Mouse (Mus musculus) heart, adult 2 months (tissue): Measurements from ENCODE around the gene Acsf3. TPM values are rescaled to one million over a fixed set of nuclear protein-coding genes. Genes with fewer than 3 reads are reported as not detected.

Experiments
- DNase-seq, 2 experiments: peaks; one replicate each; pipeline ENCODE4 v3.0.0; 2021
- H3K27ac ChIP-seq: fragments of 200-600 bp; 2 replicates; pipeline ENCODE4 v1.8.1; 2022
- H3K27me3 ChIP-seq: fragments of 200-500 bp; 2 replicates; pipeline ENCODE4 v1.6.1; 2012; ENCODE audit warnings: mild to moderate bottlenecking, low read length, inconsistent platforms, mixed read lengths; ENCODE audit not compliant: control insufficient read depth, insufficient read depth
- H3K36me3 ChIP-seq: fragments of 200-500 bp; 2 replicates; pipeline ENCODE4 v1.6.1; 2012; ENCODE audit warnings: low read length, inconsistent platforms; ENCODE audit not compliant: control insufficient read depth, insufficient read depth
- H3K4me1 ChIP-seq: fragments of 200-500 bp; 2 replicates; pipeline ENCODE4 v1.6.1; 2011; ENCODE audit warnings: low read length; ENCODE audit not compliant: control insufficient read depth, insufficient read depth
- H3K4me3 ChIP-seq: fragments of 200-600 bp; 2 replicates; pipeline ENCODE4 v1.8.1; 2022
- H3K79me2 ChIP-seq: fragments of 200-500 bp; replicated peaks from 2 replicates; pipeline ENCODE4 v1.6.1; 2012; ENCODE audit warnings: mild to moderate bottlenecking, inconsistent platforms, low read length, moderate library complexity, mixed read lengths; ENCODE audit not compliant: control insufficient read depth, insufficient read depth
- H3K9ac ChIP-seq: fragments of 200-500 bp; 2 replicates; pipeline ENCODE4 v1.6.1; 2012; ENCODE audit warnings: low read depth, mild to moderate bottlenecking, control low read depth, inconsistent platforms, low read length, mixed read lengths
- CTCF ChIP-seq: fragments of 200-600 bp; IDR thresholded peaks from 2 replicates; pipeline ENCODE4 v1.8.1; 2022; ENCODE audit warnings: antibody characterized with exemption, mild to moderate bottlenecking, moderate library complexity
- EP300 ChIP-seq: fragments of 200-500 bp; IDR thresholded peaks from 2 replicates; pipeline ENCODE4 v1.6.1; 2011; ENCODE audit warnings: low read depth, low read length, control low read depth; ENCODE audit not compliant: insufficient read depth
- POLR2A ChIP-seq: fragments of 200-500 bp; IDR thresholded peaks from 2 replicates; pipeline ENCODE4 v1.6.1; 2011; ENCODE audit warnings: mild to moderate bottlenecking, low read depth, low read length, control low read depth; ENCODE audit not compliant: insufficient read depth
- WGBS: fragments of 180-500 bp; shearing (Covaris S2); methylation state at CpG from one replicate; pipeline ENCODE4 v1.1.7; 2018; 5-methylcytosine and 5-hydroxymethylcytosine counted together
- intact Hi-C: fragments of 180-260 bp; cut with DNase I; formaldehyde crosslinking; loops from one replicate; pipeline ENCODE4 v1.15.1; 2025
- polyA plus RNA-seq: library from polyadenylated mRNA; depleted of rRNA; stranded (reverse); fragments of >200 nt; gene quantifications from 2 replicates; pipeline ENCODE4 v1.2.3, GENCODE M21; 2012
- total RNA-seq, 2 experiments: library from RNA; stranded (reverse); gene quantifications; 2 replicates each; pipeline ENCODE4 v1.2.3; 2021

The Acsf3 gene
- total and polyA plus RNA-seq, 3 experiments: 25.1 to 29.6 (median 25.6) TPM

DNA sequence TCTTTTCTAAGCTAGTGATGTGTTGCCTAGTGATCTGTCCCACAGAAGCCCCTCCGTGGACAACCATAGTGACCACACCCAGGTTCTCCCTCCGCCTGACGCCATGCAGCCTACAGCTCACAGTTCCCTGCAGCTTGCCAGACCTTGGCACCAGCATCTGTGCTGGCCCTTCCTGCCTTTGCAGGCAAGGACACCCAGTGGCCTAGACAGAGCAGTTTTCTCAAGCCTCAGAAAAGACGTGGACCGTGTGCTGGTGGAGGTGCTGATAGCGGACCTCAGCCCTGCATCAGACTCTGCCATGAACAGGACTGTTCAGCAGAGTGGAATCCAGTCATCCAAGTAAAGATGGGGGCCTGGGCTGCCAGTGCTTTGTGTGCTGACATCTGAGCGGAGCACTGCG lies 35.1 kb downstream of the Acsf3 start:
- no peaks in the 10 kb centered on the region for H3K4me1 ChIP-seq
- intact Hi-C loops: loop anchor here (5.0 kb wide), 2 partner anchors 133 to 193 kb away; no protein-coding TSS in a partner anchor
- H3K27ac ChIP-seq: no peak overlapping the region
- H3K4me3 ChIP-seq: no peak overlapping the region
- no peak overlapping the region for H3K9ac ChIP-seq
- H3K36me3 ChIP-seq: no peaks in the 10 kb centered on the region
- no peaks in the 10 kb centered on the region for H3K27me3 ChIP-seq
- DNase-seq: no peak
- H3K79me2 ChIP-seq: no peaks in the 10 kb centered on the region
- TF ChIP-seq POLR2A: no peak
- peak; percentile 16 for TF ChIP-seq CTCF
- TF ChIP-seq EP300: no peak
- WGBS: 73% methylated on average over 8 of the region's 8 CpGs

DNA sequence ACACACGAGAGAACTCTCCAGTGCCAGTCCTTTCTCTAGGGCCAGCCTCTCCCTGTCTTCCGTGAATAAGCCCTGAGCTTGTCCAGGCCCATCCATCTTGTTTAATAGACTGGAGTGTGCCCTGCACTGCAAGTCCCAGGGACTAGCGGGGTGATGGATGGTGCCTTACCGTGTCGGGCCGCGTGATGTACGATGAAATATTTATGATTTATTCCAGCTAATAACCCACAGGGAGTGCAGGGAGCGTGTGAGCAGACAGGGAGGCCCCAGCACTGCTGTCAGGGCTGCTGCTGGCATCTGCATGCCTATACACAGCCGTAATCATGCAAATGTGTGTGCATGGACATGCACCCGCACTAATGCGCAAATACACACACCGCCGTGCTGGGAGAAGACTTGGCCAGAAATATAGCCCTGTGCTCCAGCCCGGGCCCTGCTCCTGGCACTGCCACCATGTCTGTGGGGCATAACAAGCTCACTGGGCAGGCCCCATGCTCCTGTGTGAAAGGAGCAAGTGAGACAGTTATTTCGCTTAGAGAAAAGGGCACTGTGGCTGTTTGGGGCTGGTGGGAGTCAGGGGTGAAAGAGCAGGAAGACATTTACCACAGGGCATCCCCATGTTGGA lies 36.7 kb downstream of the Acsf3 start:
- Histone ChIP-seq H3K4me3 (no peak overlapping the region), H3K79me2 (no peaks in the 10 kb centered on the region), H3K27ac (no peak overlapping the region), H3K36me3 (no peaks in the 10 kb centered on the region), H3K9ac (no peak overlapping the region), H3K4me1 (no peaks in the 10 kb centered on the region), H3K27me3 (no peaks in the 10 kb centered on the region)
- 94% methylated on average over 16 of the region's 16 CpGs for WGBS
- no peak for DNase-seq
- no peak for TF ChIP-seq POLR2A
- TF ChIP-seq EP300: no peak
- TF ChIP-seq CTCF: no peak
- intact Hi-C loops: loop anchor here (5.0 kb wide), 2 partner anchors 135 to 195 kb away; no protein-coding TSS in a partner anchor

DNA sequence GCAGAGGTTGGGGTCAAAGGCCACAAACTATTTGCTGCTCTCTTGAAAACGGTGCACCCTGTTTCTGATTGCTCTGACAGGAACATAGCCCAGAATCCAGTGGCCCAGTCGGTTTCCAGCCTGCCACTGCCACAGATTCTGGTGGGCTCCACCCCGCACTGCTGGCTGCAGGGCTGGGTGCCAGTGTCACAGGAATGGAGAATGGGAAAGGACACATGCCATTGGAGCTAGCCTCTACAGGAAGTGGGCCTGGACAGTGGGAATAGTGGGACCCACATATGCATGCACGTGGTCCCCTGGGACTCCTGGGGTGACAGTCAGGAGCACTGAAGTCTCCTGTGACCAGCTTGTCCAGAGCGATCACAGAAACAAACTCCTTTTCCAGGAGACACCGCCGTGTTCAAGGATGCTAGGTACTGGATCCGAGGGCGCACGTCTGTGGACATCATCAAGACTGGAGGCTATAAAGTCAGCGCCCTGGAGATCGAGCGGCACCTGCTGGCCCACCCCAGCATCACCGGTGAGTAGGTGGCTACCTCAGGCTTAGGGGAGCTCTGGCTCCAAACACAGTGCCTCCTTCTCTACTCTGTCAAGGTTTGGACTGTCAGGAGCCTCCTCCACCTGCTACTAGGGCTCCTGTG lies 37.4 kb downstream of the Acsf3 start:
- H3K27ac ChIP-seq: no peak overlapping the region
- no peak for TF ChIP-seq POLR2A
- peak; percentile 63 for TF ChIP-seq CTCF
- TF ChIP-seq EP300: no peak
- intact Hi-C loops: loop anchor here (5.0 kb wide), 2 partner anchors 135 to 195 kb away; no protein-coding TSS in a partner anchor
- no peaks in the 10 kb centered on the region for H3K27me3 ChIP-seq
- H3K9ac ChIP-seq: no peak overlapping the region
- H3K79me2 ChIP-seq: no peaks in the 10 kb centered on the region
- no peaks in the 10 kb centered on the region for H3K36me3 ChIP-seq
- no peak for DNase-seq
- H3K4me3 ChIP-seq: no peak overlapping the region
- 80% methylated on average over 14 of the region's 14 CpGs for WGBS
- H3K4me1 ChIP-seq: no peaks in the 10 kb centered on the region

DNA sequence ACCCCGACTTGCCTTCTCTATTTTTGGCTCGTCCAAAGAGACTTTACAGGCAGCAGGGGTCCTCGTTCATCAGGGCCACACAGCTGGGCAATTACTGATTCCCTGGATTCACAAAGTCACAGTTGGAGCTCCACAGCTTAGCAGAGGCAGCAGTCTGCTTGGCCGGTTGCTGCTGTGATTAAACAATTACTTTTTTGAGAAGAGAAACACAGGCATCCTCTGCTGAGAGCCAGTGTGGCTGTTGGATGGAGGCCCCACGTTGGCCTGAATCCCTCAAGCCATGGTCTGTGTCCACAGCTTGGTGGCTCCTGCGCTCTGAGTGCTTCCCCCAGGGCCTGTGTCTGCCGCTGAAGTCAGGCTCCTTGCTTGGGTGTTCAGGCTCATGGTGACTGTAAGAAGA lies 39.3 kb downstream of the Acsf3 start:
- Histone ChIP-seq H3K4me1 (no peaks in the 10 kb centered on the region), H3K9ac (no peak overlapping the region), H3K27me3 (no peaks in the 10 kb centered on the region), H3K36me3 (no peaks in the 10 kb centered on the region), H3K4me3 (no peak overlapping the region), H3K79me2 (no peaks in the 10 kb centered on the region), H3K27ac (no peak overlapping the region)
- intact Hi-C loops: loop anchor here (5.0 kb wide), 2 partner anchors 137 to 197 kb away; no protein-coding TSS in a partner anchor
- TF ChIP-seq CTCF (no peak), EP300 (no peak), POLR2A (no peak)
- WGBS: 45% methylated on average over 7 of the region's 7 CpGs
- no peak for DNase-seq

DNA sequence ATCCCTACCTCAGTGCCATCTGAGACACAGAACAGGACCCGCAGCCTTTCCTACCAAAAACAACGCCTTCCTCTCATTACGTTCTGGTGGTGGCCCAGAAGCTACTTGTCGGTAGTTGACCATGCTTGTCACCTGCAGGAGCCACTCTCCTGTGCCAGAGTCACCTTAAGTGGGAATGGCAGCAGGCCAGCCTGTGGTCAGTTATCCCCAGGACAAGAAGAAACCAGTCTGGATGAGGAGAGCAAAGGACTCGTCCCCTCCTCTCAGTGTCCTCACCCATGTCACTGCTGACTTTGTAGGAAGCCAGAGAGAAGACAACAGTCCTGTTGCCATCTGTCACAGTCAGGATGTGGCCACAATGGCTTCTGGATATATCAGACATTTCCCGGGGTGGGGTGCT lies 41.7 kb downstream of the Acsf3 start:
- H3K27ac ChIP-seq: no peak overlapping the region

DNA sequence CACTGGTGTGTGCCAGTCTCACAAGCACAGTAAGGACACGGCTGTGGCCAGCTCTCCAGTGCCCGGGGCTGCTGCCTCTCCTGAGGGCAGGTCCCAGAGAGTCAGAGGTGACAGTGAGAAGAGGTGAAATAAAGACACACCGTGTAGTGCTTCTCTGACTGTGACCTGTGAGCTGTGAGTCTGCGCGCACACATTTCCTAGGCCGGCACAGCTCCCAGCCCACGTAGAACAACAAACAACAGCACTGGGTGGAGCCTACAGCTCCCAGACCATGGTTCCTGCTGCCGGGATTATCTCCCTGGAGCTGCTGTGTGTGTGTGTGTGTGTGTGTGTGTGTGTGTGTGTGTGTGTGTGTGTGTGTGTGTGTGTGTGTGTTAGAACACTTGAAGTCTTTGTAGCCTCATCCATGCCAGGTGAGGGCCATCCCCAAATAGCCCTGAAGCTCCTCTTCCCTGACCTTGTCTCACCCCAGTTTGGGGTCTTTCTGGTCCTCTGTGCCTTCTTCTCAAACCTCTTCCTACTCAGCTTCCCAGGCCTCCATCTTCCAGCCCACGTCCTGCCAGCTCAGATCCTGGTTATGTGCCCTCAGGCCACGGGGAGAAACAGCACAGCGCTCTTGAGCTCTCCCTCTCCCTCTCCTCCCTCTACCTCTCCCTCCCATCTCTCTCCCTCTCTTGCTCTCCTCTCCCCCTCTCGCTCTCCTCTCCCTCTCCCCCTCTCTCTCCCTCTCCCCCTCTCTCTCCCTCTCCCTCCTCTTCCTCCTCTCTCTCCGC lies 42.6 kb downstream of the Acsf3 start:
- no peak overlapping the region for H3K4me3 ChIP-seq
- DNase-seq: no peak
- no peak overlapping the region for H3K9ac ChIP-seq
- H3K27me3 ChIP-seq: no peaks in the 10 kb centered on the region
- 61% methylated on average over 13 of the region's 13 CpGs for WGBS
- H3K36me3 ChIP-seq: no peaks in the 10 kb centered on the region
- intact Hi-C loops: no loop called here
- TF ChIP-seq CTCF (no peak), POLR2A (no peak), EP300 (no peak)
- no peaks in the 10 kb centered on the region for H3K79me2 ChIP-seq
- H3K4me1 ChIP-seq: no peaks in the 10 kb centered on the region
- no peak overlapping the region for H3K27ac ChIP-seq

More for the DNA sequence above, 41.7 kb downstream of the Acsf3 start:
- TF ChIP-seq CTCF: no peak
- TF ChIP-seq POLR2A: no peak
- TF ChIP-seq EP300: no peak
- DNase-seq: no peak
- 82% methylated on average over 6 of the region's 6 CpGs for WGBS
- Histone ChIP-seq H3K4me1 (no peaks in the 10 kb centered on the region), H3K79me2 (no peaks in the 10 kb centered on the region), H3K36me3 (no peaks in the 10 kb centered on the region), H3K4me3 (no peak overlapping the region), H3K27me3 (no peaks in the 10 kb centered on the region), H3K9ac (no peak overlapping the region)
- intact Hi-C loops: no loop called here
